Mouse (Mus musculus) intestine, embryonic 14.5 days (tissue): ENCODE data around the gene Scel. TPM values are rescaled to one million over a fixed set of nuclear protein-coding genes. Genes with fewer than 3 reads are reported as not detected.

ENCODE experiments used
- ATAC-seq: fragments of 200-750 bp; cut with Nextera tagmentation; replicated peaks from 2 replicates; pipeline ENCODE4 v1.8.0; 2017; ENCODE audit warnings: low read depth, moderate number of reproducible peaks, moderate TSS enrichment, moderate library complexity; ENCODE audit not compliant: low FRiP score, low TSS enrichment
- DNase-seq: peaks from one replicate; pipeline ENCODE4 v3.0.0-alpha.2; 2018; ENCODE audit warnings: low spot score
- H3K27ac ChIP-seq: fragments of 300-500 bp; sonication (generic); 2 replicates; pipeline ENCODE4 v1.5.1; 2014; ENCODE audit warnings: low read depth, mild to moderate bottlenecking, control low read depth
- H3K27me3 ChIP-seq: fragments of 300-500 bp; sonication (generic); replicated peaks from 2 replicates; pipeline ENCODE4 v1.6.1; 2014; ENCODE audit warnings: low read length, control low read depth; ENCODE audit not compliant: control insufficient read depth, insufficient read depth
- H3K36me3 ChIP-seq: fragments of 300-500 bp; sonication (generic); 2 replicates; pipeline ENCODE4 v1.6.1; 2014; ENCODE audit warnings: low read length, control low read depth; ENCODE audit not compliant: control insufficient read depth, insufficient read depth
- H3K4me1 ChIP-seq: fragments of 300-500 bp; sonication (generic); replicated peaks from 2 replicates; pipeline ENCODE4 v1.6.1; 2014; ENCODE audit warnings: low read length, control low read depth, mixed read lengths; ENCODE audit not compliant: control insufficient read depth, insufficient read depth
- H3K4me2 ChIP-seq: fragments of 300-500 bp; sonication (generic); 2 replicates; pipeline ENCODE4 v1.6.1; 2014; ENCODE audit warnings: low read length
- H3K4me3 ChIP-seq: fragments of 300-500 bp; sonication (generic); 2 replicates; pipeline ENCODE4 v1.5.1; 2014; ENCODE audit warnings: low read depth, low read length, control low read depth, mixed read lengths
- H3K9ac ChIP-seq: fragments of 300-500 bp; sonication (generic); 2 replicates; pipeline ENCODE4 v1.6.1; 2014; ENCODE audit warnings: mild to moderate bottlenecking, low read length
- H3K9me3 ChIP-seq: fragments of 300-500 bp; sonication (generic); 2 replicates; pipeline ENCODE4 v1.6.1; 2016; ENCODE audit warnings: low read length, control low read depth; ENCODE audit not compliant: control insufficient read depth
- WGBS: fragments of 180-500 bp; shearing (Covaris S2); extraction: QIAGEN DNeasy Blood & Tissue Kit; methylation state at CpG from one replicate; pipeline ENCODE4 v1.1.7; 2014; 5-methylcytosine and 5-hydroxymethylcytosine counted together
- polyA plus RNA-seq: library from polyadenylated mRNA; unstranded; fragments of >200 nt; fragmentation: Nextera tagmentation; extraction: Ambion mirVana; gene quantifications from 2 replicates; pipeline ENCODE4 v1.2.1, GENCODE M21; 2014

The Scel gene
- polyA plus RNA-seq, 1 experiment from 2014 or later, result 0.84 TPM

GRCm38 (mm10) chr14:103499060-103499459 is 14.1 kb upstream of the Scel start:
- no peak overlapping the region for H3K4me3 ChIP-seq
- H3K9ac ChIP-seq, result no peak overlapping the region
- H3K4me1 ChIP-seq, result no peaks in the 10 kb centered on the region
- H3K27ac ChIP-seq, result no peak overlapping the region
- H3K36me3 ChIP-seq, result no peaks in the 10 kb centered on the region
- 53% methylated on average over 1 of the region's 1 CpGs for WGBS
- no peaks in the 10 kb centered on the region for H3K9me3 ChIP-seq
- no peak overlapping the region for H3K4me2 ChIP-seq
- ATAC-seq (no peak), DNase-seq (no peak)
- no peaks in the 10 kb centered on the region for H3K27me3 ChIP-seq

DNA sequence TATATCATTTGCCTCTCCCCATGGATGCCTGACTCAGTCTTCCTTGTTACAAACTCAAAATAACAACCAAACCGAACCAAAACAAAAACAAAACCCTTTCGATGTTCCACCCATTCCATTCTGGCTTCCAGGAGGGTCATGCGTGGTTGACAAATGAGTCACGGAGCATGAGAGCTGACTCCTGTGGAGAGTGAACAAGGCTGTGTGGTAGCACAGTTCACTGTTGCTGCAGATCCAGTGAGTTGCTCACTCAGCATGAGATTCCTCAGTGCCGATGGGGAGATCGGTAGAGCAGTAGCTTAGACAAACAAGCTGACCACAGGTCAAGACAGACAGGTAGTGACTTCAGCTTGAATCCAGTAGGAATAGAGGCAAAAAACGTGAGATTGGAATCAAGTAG is 12.8 kb upstream of the Scel start:
- no peak overlapping the region for H3K4me2 ChIP-seq
- ATAC-seq (no peak), DNase-seq (no peak)
- no peaks in the 10 kb centered on the region for H3K4me1 ChIP-seq
- H3K9me3 ChIP-seq, result no peaks in the 10 kb centered on the region
- H3K4me3 ChIP-seq, result no peak overlapping the region
- H3K27ac ChIP-seq, result no peak overlapping the region
- H3K9ac ChIP-seq, result no peak overlapping the region
- H3K27me3 ChIP-seq, result no peaks in the 10 kb centered on the region
- H3K36me3 ChIP-seq, result no peaks in the 10 kb centered on the region
- WGBS, result 62% methylated on average over 7 of the region's 7 CpGs

- no peaks in the 10 kb centered on the region for H3K36me3 ChIP-seq
- H3K27ac ChIP-seq, result no peak overlapping the region
- no peak overlapping the region for H3K9ac ChIP-seq
- H3K4me2 ChIP-seq, result no peak overlapping the region
- DNase-seq (no peak), ATAC-seq (no peak)
- 36% methylated on average over 4 of the region's 4 CpGs for WGBS
- H3K4me1 ChIP-seq, result no peaks in the 10 kb centered on the region
- H3K27me3 ChIP-seq, result no peaks in the 10 kb centered on the region
- no peak overlapping the region for H3K4me3 ChIP-seq
- H3K9me3 ChIP-seq, result no peaks in the 10 kb centered on the region
Measured at GRCm38 (mm10) chr14:103500941-103501340, 12.2 kb upstream of the Scel start.

GRCm38 (mm10) chr14:103504514-103504913 is 8.6 kb upstream of the Scel start:
- H3K9me3 ChIP-seq, result no peaks in the 10 kb centered on the region
- DNase-seq, result no peak
- H3K4me2 ChIP-seq, result no peak overlapping the region
- H3K4me1 ChIP-seq, result no peaks in the 10 kb centered on the region
- H3K36me3 ChIP-seq, result no peaks in the 10 kb centered on the region
- H3K9ac ChIP-seq, result no peak overlapping the region
- WGBS, result 81% methylated on average over 7 of the region's 7 CpGs
- H3K4me3 ChIP-seq, result no peak overlapping the region
- no peak for ATAC-seq
- H3K27me3 ChIP-seq, result no peaks in the 10 kb centered on the region
- H3K27ac ChIP-seq, result no peak overlapping the region

- H3K9me3 ChIP-seq, result no peaks in the 10 kb centered on the region
- no peak overlapping the region for H3K4me3 ChIP-seq
- H3K4me2 ChIP-seq, result no peak overlapping the region
- H3K27me3 ChIP-seq, result no peaks in the 10 kb centered on the region
- no peak overlapping the region for H3K27ac ChIP-seq
- H3K36me3 ChIP-seq, result no peaks in the 10 kb centered on the region
- no peak overlapping the region for H3K9ac ChIP-seq
- 93% methylated on average over 8 of the region's 8 CpGs for WGBS
- H3K4me1 ChIP-seq, result no peaks in the 10 kb centered on the region
- no peak for ATAC-seq
- DNase-seq, result no peak
Measured at GRCm38 (mm10) chr14:103509544-103509943, 3.6 kb upstream of the Scel start.

DNA sequence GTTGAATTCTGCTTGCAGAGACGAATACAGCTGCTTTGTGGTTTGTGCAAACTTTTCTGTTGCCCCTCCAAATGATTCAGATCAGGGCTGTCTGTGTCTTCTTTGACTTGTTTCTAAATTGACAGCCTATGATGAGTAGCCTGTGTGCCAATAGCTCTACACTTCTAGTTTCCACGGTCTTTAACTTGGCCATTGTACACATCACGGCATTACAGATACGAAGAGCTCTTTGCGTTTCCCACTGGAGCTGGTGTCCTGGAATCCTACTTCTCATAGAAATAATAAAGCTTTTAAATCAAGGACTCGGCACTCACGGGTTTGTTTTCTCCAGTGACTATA is 300 bp downstream of the Scel start:
- Histone ChIP-seq H3K27ac (no peak overlapping the region), H3K4me3 (0 out of 2 replicates have a peak overlapping the region, but pooled peaks have one; percentile 4), H3K4me2 (peak overlapping the region; percentile 29), H3K4me1 (no peaks in the 10 kb centered on the region), H3K36me3 (no peaks in the 10 kb centered on the region), H3K9me3 (no peaks in the 10 kb centered on the region), H3K27me3 (no peaks in the 10 kb centered on the region), H3K9ac (no peak overlapping the region)
- ATAC-seq, result no peak
- WGBS, result 64% methylated on average over 7 of the region's 7 CpGs
- DNase-seq, result no peak

DNA sequence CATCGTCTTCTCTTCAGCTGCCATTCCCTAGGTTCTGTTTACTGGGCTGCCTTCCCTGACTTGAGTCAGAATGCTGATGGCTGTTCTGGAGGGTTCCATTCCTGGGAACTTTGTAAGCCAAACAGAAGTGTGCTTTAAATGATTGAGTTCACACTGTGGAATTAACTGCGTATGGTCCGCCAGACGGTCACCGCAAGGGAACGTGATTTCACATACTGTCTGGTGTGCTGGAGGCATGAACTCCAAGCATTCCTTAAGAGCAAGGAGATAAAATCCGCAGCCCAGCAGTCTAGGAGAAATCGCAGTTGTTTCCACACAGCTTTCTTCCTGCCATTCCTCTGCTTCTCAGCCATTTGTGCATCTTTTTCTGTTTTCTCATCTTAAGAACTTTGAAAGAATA is 2.3 kb downstream of the Scel start:
- H3K36me3 ChIP-seq, result no peaks in the 10 kb centered on the region
- H3K4me2 ChIP-seq, result no peak overlapping the region
- no peaks in the 10 kb centered on the region for H3K4me1 ChIP-seq
- no peak overlapping the region for H3K27ac ChIP-seq
- H3K9me3 ChIP-seq, result no peaks in the 10 kb centered on the region
- no peak overlapping the region for H3K9ac ChIP-seq
- WGBS, result 63% methylated on average over 8 of the region's 8 CpGs
- no peaks in the 10 kb centered on the region for H3K27me3 ChIP-seq
- ATAC-seq (no peak), DNase-seq (no peak)
- H3K4me3 ChIP-seq, result no peak overlapping the region

GRCm38 (mm10) chr14:103526286-103526685 is 13.1 kb downstream of the Scel start:
- Histone ChIP-seq H3K4me1 (no peaks in the 10 kb centered on the region), H3K36me3 (no peaks in the 10 kb centered on the region), H3K9ac (no peak overlapping the region), H3K4me2 (no peak overlapping the region), H3K4me3 (no peak overlapping the region), H3K9me3 (no peaks in the 10 kb centered on the region), H3K27ac (no peak overlapping the region), H3K27me3 (no peaks in the 10 kb centered on the region)
- ATAC-seq (no peak), DNase-seq (no peak)
- 87% methylated on average over 1 of the region's 1 CpGs for WGBS

DNA sequence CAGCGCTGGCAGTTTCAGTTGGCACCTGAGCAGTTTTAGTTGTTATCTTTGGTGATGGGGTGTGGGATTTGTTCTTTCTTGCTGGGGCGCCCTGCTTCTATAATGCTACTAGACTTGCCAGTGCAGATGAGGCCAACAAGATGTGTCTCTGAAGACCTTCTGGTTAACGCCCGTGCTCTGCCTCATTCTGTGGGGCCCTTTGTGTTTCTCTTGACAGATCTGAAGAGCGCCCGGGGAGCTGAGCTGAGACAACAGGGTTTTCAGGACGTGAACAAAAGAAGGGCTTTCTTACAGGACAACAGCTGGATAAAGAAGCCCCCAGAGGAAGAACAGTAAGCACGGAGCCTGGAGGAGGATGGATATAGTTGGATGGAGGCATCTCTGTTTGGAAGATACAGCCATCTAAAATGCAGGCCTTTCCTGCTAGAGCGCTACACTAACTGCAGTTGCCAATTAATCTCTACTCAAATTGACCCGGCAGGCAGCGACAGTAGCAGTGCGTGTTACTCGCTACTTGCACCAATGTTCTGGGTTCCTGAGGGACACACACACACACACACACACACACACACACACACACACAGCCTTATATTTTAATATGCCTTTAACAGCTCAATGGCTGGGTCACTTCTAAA is 16.7 kb downstream of the Scel start:
- H3K27me3 ChIP-seq, result no peaks in the 10 kb centered on the region

More for the DNA sequence above, 16.7 kb downstream of the Scel start:
- H3K4me3 ChIP-seq, result no peak overlapping the region
- no peak overlapping the region for H3K9ac ChIP-seq
- H3K36me3 ChIP-seq, result no peaks in the 10 kb centered on the region
- H3K4me2 ChIP-seq, result no peak overlapping the region
- DNase-seq (no peak), ATAC-seq (no peak)
- no peaks in the 10 kb centered on the region for H3K9me3 ChIP-seq
- WGBS, result 75% methylated on average over 13 of the region's 13 CpGs
- no peaks in the 10 kb centered on the region for H3K4me1 ChIP-seq
- no peak overlapping the region for H3K27ac ChIP-seq
